Mouse (Mus musculus) CD4-positive helper T cell, adult 2 months (primary cell): ENCODE results near the gene Avil.
A peak's percentile ranks its signal among the peaks of the same experiment; 100 is the strongest.

ENCODE experiments used
- DNase-seq: peaks from one replicate; pipeline ENCODE4 v3.0.0-alpha.2; 2012; ENCODE audit warnings: low read depth, missing footprints, low spot score

Avil gene

DNA sequence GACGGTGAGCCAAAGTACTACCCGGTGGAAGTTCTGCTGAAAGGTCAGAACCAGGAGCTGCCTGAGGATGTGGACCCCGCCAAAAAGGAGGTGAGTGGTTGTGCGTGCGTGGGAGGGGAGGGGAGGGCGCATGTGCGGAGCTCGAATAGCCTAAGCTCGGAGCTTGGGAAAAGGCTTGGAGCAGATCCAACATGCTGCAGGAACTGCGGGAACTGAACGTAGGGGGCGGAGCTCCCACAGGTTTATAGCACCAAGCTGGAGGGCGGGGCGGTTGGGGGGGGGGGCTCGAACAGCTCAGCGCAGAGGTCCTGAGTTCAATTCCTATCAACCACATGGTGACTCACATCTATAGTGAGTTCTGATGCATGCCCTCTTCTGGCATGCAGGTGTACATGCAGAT lies 17.9 kb downstream of the Avil start:
- no peak for DNase-seq

DNA sequence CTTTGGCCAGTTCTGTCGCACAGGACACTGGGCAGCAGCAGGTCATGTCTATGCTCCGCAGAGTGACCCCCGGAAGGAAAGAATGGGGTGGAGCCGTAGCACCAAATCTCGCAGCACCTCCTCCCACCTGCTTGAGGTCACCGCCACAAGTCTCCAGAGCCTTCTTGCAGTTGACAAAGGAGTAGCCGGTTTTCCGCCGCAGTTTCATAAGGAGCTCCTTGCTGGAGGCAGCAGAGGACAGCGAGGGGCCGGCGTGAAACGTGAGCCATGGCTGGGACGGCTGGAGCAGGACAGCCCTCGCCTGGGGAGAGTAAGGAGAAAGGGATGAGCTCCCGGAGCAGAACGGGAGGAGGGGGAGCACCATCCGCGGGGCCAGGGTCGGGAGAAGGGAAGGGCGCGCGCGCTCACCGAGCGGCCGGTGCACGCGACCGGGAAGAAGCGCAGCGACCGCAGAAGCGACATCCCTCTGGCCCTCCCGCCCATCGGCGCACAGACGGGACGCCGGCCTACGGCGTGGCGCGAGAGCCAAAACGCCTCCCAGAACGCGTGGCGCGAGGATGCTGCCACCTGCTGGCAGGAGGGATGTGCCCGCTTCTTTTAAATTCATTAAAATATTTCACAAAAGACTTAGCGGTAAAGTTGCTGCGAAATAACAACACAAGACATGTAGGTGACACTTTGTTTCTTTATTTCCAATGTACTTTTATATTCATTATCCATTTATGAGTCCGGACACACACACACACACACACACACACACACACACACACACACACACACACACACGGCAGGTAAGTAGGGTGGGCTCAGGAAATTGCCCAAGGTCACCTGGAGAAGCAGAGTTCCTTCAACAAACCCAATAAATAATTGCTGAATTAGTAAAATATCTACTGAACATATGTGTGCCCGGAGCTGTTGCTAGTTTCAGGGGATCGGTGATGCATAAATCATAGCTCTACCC lies 30.1 kb downstream of the Avil start, which contains the start of gene Tsfm:
Gene Tsfm (minus strand): TSS at position 505 of the 961 bp plus-strand sequence.
- peak; percentile 89 for DNase-seq

DNA sequence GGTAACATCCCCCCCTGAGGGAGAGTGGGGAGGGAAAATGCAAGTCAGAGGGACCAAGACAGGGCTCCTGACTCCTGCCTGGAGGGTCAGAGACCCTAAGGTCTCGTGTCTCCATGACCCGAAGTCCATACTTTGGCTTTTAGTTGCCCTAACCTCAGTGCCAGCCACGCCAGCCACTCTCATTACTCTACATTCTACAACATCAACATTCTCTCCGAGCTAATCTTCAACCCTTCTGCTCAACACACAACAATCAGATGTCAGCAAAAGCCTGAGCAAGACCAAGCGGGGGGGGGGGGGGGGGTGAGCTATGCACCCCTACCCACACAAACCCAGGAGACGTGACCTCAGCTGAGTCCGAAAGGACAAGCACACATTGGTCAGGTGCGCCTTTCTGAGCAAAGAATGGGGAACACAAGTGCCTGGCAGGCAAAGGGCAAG lies 32.8 kb downstream of the Avil start:
- no peak for DNase-seq

DNA sequence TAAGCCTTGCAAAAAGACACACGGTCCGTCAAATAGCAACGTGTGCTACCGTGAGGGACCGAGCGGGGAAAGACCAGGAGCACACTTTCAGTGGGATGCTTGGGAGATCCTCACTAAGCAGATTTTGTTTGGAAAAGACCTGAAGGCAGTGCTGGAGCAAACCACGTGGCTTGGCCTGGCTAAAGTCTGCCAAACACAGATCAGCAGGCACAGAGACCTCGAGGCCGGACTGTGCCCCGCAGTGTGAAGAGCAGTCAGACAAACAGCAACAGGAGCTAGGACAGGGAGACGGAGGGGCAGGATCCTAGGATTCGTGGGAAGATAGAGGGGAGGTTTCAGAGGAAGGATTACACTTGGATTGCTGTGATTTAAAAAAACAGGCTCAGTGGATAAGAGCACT lies 35.8 kb downstream of the Avil start:
- no peak for DNase-seq

DNA sequence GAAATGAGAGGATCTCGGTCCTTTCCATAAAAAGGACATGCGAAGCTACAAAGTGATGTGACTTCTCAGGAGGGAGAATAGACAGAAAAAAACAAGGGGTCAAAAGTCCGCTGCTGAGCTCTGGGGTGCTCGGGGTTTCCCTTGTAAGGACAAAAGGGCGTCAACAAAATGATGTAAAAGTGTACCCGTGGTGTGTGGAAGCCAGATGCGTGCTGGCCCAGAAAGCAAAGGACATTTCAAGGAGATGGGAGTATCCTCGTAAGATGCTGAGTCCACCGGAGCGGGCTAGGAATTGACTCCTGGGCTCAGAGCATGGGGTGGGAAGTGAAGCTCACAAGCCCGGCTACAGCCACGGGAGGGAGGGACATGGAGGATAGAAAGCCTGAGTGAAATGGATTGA lies 37.1 kb downstream of the Avil start:
- no peak for DNase-seq

DNA sequence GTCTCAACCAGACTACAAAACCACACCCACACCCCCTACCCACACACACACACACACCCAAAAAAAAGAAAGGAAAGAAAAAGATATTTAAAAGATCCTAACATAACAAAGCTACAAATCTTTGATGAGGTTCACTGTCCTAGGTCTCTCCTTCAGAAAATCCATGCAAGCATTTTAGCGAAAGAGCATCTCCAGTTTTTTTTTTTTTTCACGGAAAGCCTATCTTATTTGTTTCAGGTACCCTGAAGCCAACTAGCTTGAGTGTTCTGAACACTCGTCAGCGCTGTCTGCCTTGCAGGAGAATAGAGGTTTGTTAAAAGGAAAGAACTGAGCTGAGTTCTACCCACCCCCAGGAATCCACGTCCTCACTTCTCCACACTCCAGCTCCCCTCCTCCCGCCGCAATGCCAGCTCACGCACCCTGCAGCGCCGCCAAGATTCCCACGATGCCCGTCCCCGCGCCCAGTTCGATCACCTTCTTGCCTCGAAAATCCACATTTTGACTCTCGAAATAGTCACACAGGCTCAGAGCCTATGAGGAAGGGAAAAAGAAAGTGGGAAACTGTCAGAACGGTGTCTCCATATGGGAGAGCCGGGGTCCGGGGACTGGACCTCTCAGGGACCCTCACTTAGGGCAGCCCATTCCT lies 40.2 kb downstream of the Avil start:
- no peak for DNase-seq

DNA sequence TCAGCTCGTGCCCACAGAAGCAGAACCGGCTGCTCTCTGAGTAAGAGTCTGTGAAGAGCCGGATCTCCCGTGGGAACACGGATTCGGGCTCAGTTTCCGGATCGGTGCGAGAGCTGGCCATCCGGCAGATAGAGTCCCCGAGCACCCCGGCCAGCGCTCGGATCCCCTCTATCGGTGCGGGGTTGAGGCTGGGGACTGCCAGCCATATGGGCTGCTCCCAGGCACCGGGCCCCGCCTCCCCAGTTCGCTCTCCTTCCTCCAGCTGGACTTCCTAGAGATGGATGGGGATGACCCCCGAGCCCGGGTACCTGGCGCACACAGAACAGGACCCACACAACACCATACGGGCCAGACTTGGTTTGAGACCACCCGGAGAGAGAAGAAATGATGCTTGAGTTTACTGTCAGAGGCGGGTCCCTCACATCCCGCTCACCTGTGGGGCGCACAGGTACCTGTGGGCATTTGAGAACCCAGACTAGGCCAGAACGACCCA lies 40.8 kb downstream of the Avil start, which contains the start of the genes Mettl1 and Eef1akmt3:
Gene Mettl1 (plus strand): TSS at position 141 of the 493 bp plus-strand sequence.
Gene Eef1akmt3 (minus strand): TSS at position 240 of the 493 bp plus-strand sequence.
- peak; percentile 38 for DNase-seq

DNA sequence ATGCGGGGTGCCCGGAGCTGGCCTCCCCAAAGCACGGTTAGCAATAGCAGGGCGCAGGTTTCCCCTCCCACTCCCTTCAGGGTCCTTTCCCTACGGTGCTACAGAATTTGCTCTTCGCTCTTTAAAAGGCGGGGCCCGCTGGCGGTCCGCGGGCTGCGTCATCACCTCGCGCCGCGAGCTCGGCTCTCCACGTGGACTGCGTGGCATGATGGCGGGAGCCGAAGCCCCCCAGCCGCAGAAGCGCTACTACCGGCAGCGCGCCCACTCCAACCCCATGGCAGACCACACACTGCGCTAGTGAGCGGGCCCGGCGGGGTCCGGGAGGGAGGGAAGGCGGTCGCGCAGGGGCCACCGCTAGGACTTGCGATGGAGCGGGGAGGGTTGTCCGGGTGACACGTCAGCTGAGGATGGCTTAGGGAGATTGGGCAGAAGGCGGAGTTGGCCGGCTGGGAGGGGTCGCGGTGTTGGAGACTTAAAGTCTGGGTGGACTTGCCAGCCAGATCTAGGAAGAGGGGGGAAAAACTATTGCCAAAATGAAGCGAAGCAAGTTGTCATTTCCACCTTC lies 41.3 kb downstream of the Avil start:
- DNase-seq: peak; percentile 91

DNA sequence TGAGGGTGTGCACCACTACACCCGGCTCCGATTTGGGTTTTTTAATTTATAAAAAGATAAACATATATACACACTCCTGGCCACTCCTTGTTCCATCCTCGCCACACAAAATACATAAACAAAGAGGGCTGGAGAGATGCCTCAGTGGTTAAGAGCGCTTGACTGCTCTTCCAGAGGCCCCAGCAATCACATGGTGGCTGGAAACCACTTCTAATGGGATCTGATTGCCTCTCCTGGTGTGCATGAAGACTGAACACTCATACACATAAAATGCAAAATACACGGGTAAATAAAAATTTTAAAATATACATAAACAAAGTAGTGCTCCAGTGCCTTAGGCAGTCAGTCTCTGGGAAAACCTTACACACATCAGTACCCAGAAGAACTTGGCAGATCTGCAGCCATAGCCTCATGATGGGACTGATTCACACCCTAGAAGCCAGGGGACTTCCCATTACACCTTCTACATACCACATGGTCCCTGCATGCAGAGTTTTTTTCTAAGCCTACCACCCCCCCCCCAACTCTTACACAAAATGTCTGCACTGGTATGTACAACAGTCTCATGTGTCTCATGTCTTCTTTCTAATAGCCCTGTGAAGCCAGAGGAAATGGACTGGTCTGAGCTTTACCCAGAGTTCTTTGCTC lies 42.1 kb downstream of the Avil start:
- no peak for DNase-seq

DNA sequence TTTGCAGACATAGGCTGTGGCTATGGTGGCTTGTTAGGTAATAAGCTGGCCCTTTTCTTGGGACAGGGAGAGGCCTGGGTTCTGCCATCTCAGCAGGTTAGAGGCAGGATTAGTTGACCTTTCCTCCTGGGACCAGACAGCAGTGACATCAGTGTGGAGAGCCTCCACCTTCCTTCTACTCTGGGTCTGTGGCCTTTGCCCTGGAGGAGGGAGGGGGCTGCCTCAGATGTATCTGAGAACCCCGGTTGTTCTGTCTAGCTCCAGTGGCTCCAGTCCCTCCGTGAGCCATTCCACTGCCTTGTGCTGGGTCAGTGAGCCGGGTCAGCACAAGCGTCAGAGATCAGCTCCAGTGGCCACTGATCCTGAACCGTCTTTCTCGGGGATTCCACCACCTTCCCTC lies 42.7 kb downstream of the Avil start:
- DNase-seq: no peak

DNA sequence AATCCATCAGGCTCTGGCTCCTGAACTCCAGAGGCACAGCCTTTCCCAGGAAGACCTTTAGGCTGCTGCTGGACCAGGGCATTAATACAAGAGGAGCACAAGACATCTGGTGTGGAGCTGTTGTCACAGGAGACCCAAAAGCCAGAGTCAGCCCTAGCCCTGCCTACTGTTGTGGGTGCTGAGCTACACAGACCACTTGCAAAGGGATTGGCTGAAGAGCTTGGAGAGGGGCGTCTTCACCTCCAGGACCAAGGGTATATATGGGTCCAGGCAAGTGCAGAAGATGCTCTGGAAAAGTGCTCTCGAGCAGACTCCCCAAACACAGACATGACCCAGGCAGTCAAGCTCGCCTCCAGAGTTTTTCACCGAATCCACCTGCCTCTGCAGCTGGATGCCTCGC lies 47.4 kb downstream of the Avil start, which contains the start of gene Cyp27b1:
Gene Cyp27b1 (plus strand): TSS at position 297 of the 400 bp plus-strand sequence.
- no peak for DNase-seq

DNA sequence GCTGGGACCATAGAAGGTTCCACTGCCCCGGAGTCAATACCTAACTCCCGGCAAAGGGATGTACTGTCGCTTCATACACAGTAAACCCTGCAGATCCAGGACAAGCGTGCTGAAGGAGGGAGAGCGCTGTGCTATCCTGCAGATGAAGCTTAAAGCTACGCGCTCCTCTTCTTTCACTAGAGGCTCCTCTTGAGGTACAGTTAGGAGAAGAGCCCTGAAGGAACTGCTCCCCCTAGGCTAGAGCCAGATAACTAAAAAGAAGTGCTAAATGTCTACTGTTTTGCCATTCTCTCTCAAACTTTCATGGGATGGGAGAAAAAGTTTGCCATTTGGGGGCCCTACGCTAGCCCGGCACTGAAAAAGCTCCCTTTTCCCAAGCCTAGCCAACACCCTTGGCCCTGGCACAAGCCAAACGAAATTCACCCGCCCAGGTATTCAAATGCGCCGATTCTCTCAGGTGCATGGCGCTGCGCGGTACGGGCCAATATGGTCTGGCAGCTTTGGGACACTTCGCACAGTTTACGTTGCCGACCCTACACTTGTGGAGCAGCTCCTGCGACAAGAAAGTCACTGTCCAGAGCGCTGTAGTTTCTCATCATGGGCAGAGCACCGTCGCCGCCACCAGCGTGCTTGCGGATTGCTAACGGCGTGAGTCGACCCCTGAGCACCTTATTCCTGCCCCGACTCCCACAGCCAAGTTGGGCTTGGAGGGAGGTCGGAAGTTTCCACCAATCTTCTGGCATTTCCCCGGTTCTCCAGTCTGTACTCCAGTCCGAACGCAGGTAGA lies 48.3 kb downstream of the Avil start:
- no peak for DNase-seq

DNA sequence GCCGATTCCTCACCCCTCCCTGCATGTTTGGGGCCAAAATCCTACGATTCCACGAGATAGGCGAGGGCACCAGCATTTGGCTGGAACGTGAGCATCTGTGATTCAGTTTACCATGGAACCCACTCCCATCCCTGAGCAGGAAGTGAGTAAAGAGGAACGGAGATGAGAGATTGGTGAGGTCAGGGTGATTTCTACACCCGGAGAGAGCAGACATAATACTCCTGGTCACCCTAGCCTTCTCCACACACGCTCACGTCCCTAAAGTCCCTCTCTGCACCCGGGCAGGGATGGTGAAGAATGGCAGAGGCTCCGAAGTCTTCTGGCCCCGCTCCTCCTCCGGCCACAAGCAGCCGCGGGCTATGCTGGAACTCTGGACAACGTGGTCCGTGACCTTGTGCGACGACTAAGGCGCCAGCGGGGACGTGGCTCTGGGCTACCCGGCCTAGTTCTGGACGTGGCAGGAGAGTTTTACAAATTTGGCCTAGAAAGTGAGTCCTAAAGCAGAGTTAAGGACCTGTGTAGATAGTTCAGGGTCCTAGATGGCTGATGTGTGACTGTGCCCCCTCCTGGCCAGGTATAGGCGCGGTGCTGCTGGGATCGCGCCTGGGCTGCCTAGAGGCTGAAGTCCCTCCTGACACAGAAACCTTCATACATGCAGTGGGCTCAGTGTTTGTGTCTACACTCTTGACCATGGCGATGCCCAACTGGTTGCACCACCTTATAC lies 49.0 kb downstream of the Avil start:
- peak; percentile 45 for DNase-seq

DNA sequence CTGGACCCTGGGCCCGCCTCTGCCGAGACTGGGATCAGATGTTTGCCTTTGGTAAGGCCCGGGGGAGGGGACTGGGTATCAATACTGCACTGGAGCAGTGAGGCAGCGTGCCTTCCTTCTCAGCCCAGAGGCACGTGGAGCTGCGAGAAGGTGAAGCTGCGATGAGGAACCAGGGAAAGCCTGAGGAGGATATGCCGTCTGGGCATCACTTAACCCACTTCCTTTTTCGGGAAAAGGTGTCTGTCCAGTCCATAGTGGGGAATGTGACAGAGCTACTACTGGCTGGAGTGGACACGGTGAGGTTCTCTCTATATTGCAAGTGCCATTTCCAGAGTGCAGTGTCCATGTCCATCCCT lies 49.6 kb downstream of the Avil start:
- no peak for DNase-seq

DNA sequence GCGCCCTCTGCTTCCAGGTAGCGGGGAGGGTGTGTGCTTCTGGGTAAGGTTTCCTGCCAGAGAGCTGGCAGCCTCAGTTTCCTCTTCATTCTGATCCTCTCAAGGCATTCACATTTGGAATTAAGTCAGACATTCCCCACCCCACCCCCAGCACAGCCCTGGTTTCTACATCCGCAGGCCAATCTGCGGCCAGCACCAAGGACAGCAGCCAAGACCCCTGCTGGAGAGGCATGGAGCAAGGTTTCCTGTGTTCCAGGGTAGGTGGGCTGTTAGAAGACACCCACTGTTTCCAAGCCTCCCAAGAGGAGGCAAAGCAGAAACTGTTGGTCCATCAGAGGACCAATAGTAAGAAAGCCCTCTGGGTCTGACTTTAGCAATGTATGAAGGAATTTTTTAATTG lies 54.1 kb downstream of the Avil start:
- DNase-seq: no peak

DNA sequence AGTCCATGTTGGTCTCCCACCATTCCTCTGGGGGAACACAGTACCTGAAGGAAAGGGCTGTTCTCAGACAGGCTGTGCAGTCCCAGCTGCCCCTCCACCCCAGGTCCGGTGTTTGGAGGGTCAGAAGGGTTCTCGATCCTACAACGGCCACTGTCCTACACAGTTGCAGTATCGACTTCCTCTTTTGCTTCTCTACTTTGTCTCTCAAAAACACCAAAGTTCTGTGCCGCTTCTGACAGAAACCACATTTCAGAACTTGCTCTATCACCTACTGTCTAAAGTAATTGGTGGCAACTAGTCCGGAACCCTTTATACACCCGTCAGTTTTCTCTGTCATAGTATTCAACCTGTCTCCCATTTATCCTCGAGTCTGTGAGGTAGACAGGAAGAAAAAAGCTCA lies 54.9 kb downstream of the Avil start:
- DNase-seq: no peak

DNA sequence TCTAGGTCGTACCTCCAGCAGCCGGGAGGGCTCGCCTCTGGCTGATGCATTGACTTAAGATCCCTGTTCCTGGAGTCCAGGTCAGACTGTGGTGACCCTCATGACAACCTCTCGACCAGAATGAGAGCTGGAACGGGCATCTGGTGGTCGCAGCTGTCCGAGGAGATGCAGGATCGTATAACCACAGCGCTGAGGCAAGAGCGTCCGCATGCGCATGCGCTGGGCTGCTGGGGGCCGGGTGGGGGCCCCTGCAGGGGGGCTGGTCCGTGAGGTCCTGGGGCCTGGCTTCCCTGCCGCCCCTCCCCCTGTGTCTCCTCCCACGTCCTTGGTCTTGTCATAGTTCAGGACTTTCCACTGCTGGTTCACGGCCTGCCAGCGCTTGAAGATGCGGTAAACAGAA lies 56.0 kb downstream of the Avil start:
- DNase-seq: no peak

DNA sequence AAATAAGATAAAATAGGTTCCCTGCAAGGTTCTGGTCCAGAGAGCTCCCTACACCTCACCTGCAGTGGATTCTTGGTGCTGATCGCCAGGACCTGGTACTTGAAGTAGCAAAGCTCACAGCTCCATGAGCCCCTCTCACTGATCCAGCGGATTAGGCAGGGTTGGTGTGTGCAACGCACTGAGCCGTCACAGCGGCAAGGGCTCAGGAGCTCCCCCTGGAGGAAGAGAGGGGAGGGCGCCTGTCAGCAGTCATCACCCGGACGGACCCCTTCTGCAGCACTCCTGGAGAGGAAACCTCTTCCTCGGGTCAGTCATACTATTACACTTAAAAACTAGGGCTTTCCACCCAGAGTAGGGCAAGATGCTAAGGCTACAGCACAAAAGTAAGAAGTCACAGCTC lies 57.7 kb downstream of the Avil start:
- DNase-seq: peak; percentile 79

DNA sequence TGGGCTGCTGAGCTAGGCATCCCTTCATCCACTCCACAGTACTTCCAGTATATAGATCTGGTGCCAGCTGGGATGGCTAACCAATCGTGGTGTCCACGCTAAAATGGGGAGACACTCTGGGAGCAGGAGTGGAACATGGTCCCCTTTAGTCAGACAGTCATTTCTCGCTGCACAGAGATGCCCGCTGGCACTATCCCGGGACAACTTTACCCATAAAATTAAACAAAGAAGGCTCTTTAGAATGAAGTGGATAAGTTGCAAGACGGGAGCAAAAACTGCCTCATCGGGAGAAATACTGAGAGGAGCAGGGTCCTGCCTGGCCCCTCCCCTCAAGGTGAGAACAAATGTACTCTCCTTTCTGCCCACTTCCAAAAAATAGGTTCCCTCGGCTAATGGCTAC lies 58.2 kb downstream of the Avil start:
- no peak for DNase-seq
